Mouse (Mus musculus) heart, adult 8-10 months (tissue): ENCODE measurements around the gene Otud7a. TPM values are rescaled to one million over a fixed set of nuclear protein-coding genes. Genes with fewer than 3 reads are reported as not detected.

Experiments
- DNase-seq: peaks from one replicate; pipeline ENCODE4 v3.0.0; 2022; ENCODE audit warnings: low spot score
- total RNA-seq, 4 experiments: library from RNA; stranded (reverse); gene quantifications; 2 replicates each; pipeline ENCODE4 v1.2.4; 2022

Otud7a gene
- total RNA-seq, 4 experiments from 2014 or later: 0.12 TPM; not detected in 3

GRCm38 (mm10) chr7:63774291-63774690 is 329.7 kb downstream of the Otud7a start:
- no peak for DNase-seq

- DNase-seq: no peak
These were observed 332.8 kb downstream of the Otud7a start for GRCm38 (mm10) chr7:63777328-63777727.

DNA sequence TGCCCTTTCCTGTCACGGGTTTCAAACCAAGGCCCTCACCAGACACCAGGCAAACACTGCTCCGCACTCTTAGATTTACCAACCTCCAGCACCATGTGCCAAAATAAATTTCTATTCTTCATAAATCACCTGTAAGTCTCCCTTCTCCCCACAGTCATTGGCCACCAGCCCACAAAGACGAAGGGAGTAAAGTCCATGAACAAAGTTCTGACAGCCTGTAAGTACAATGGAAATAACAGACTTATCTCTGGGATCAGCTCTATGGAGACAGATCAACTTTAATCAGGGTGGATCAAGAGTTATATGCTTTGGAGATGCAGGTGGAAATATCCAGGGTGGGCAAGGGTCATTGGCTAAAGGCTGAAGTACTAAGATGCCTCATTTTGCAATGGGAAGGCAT is 336.3 kb downstream of the Otud7a start:
- no peak for DNase-seq

DNA sequence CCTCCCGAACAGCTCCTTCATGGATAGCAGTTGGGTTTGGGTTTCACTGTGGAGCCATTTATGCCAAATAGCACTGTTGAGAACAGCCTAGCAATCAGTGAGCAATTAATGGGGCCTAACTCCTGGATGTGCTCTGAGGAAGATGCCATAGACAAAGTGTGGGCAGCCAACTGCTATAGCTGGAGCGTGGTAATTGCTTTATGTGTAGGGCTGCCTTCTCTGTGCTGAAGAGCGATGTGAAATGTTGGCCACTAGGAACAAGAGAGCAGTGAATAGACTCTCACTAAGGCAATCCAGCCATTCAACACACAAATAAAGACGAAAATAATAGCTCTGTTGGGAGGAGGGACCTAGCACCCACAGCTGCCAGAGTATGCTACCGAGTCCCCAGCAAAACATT is 345.2 kb downstream of the Otud7a start:
- DNase-seq: no peak

GRCm38 (mm10) chr7:63796001-63796632 is 351.6 kb downstream of the Otud7a start:
- no peak for DNase-seq

DNA sequence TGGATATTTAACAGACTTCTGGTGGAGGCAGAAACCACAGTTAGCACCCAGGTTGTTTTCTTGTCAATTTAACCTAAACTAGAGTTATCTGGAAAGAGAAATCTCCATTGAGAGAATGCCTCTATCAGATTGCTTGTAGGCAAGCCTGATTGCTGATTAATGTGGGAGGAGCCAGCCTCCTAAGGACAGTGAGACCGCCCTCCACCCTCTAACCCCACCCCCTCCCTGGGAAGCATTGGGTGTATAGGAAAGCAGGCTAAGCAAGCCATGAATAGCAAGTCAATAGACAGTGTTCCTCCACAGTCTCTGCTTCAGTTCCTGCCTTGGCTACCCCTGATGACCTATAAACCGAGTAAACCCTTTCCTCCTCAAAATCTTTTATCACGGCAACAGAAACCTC is 353.9 kb downstream of the Otud7a start:
- DNase-seq: no peak

DNA sequence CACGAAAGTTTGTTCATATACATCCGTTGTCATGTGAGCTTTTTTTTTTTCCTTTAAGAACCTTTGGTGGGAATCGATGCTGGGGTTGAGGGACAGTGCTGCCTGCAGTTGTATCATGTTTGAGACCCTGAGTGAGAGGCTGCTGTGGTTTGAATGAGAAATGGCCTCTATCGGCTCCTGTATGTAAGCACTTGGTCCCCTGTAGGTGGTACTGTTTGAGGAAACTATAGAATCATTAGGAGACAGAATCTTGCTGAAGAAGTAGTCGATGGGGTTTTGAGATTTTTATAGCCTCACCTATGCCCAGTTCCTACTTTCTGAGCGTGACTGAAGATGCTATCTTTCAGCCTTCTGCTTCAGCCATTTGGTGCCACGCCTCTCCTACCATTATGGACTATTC is 354.8 kb downstream of the Otud7a start:
- DNase-seq: no peak

DNA sequence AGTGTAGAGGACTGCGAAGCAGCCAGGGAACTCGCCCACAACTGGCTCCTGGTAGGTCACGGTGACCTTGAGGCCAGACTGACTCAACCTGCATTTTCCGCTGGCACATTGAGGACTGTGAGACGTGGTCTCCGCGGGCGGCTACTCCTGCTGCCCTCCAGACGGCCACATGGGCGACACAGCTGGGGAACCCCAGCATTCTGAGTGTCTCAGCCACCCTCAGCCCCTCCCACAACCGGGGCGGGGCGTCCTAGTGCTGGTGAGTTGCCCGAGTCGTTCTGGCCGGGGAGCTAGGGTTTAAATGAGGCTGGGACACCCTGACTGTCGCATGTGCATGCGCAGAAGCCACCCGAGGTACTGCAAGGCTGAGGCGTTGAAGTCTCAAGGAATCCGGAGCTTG is 358.2 kb downstream of the Otud7a start:
- DNase-seq: peak; percentile 52

Other genes with a start within 250 kb of the Otud7a start
- gene Chrna7, start 232.2 kb upstream of the Otud7a start, total RNA-seq: under 1 TPM in 2 of 4 experiments, not detected in 2; 0.14 to 0.16 TPM